Mouse (Mus musculus) midbrain, embryonic 11.5 days (tissue): ENCODE measurements at regions not wholly inside any gene's neighbourhood (a gene's known extent, or its start where the extent isn't known, plus 50 kb on each side); places are given as distances from the start of the nearest gene placed in this dataset.
"Not testable (repeated sequence)": the region's sequence is repeated elsewhere in the genome, so short reads cannot be mapped to it uniquely, and the experiment has no call there.

Experiments
- ATAC-seq: fragments of 200-750 bp; cut with Nextera tagmentation; 2 replicates; pipeline ENCODE4 v1.8.0; 2017; ENCODE audit warnings: moderate TSS enrichment, moderate library complexity; ENCODE audit not compliant: low FRiP score
- DNase-seq: peaks from one replicate; pipeline ENCODE4 v3.0.0; 2015; ENCODE audit warnings: low spot score; ENCODE audit errors: missing footprints
- H3K27ac ChIP-seq: fragments of 300-500 bp; sonication (generic); 2 replicates; pipeline ENCODE4 v1.5.1; 2014; ENCODE audit warnings: low read depth, low read length
- H3K27me3 ChIP-seq: fragments of 300-500 bp; sonication (generic); 2 replicates; pipeline ENCODE4 v1.6.1; 2014; ENCODE audit warnings: mild to moderate bottlenecking, low read length, moderate library complexity, mixed read lengths; ENCODE audit not compliant: control insufficient read depth, insufficient read depth
- H3K36me3 ChIP-seq: fragments of 300-500 bp; sonication (generic); 2 replicates; pipeline ENCODE4 v1.6.1; 2014; ENCODE audit warnings: mild to moderate bottlenecking, low read length, moderate library complexity, mixed read lengths; ENCODE audit not compliant: control insufficient read depth, insufficient read depth
- H3K4me1 ChIP-seq: fragments of 300-500 bp; sonication (generic); 2 replicates; pipeline ENCODE4 v1.6.1; 2014; ENCODE audit warnings: low read length; ENCODE audit not compliant: control insufficient read depth, insufficient read depth
- H3K4me2 ChIP-seq: fragments of 300-500 bp; sonication (generic); 2 replicates; pipeline ENCODE4 v1.6.1; 2014; ENCODE audit warnings: mild to moderate bottlenecking, moderate library complexity
- H3K4me3 ChIP-seq: fragments of 300-500 bp; sonication (generic); 2 replicates; pipeline ENCODE4 v1.5.1; 2014; ENCODE audit warnings: low read depth, low read length
- H3K9ac ChIP-seq: fragments of 300-500 bp; sonication (generic); 2 replicates; pipeline ENCODE4 v1.6.1; 2014; ENCODE audit warnings: low read length
- H3K9me3 ChIP-seq: fragments of 300-500 bp; sonication (generic); 2 replicates; pipeline ENCODE4 v1.6.1; 2016; ENCODE audit warnings: low read length; ENCODE audit not compliant: control insufficient read depth
- WGBS: fragments of 180-500 bp; shearing (Covaris S2); extraction: QIAGEN DNeasy Blood & Tissue Kit; methylation state at CpG from one replicate; pipeline ENCODE4 v1.1.7; 2014; 5-methylcytosine and 5-hydroxymethylcytosine counted together

- Histone ChIP-seq H3K27me3 (no peaks in the 10 kb centered on the region), H3K4me3 (no peak overlapping the region), H3K4me1 (no peaks in the 10 kb centered on the region), H3K9me3 (no peaks in the 10 kb centered on the region), H3K27ac (no peak overlapping the region), H3K4me2 (no peak overlapping the region), H3K36me3 (no peaks in the 10 kb centered on the region), H3K9ac (no peak overlapping the region)
- WGBS: 78% methylated on average over 1 of the region's 1 CpGs
- DNase-seq (no peak), ATAC-seq (no peak)
Measured at GRCm38 (mm10) chr3:39809586-39809985, 721.5 kb upstream of the Intu start.

GRCm38 (mm10) chr3:39814814-39815213, 716.3 kb upstream of the Intu start:
- no peak overlapping the region for H3K27ac ChIP-seq
- no peaks in the 10 kb centered on the region for H3K4me1 ChIP-seq
- no peak overlapping the region for H3K4me3 ChIP-seq
- ATAC-seq (peak; percentile 78; the same call in 1 of the 2 replicates), DNase-seq (peak; percentile 89)
- H3K27me3 ChIP-seq: no peaks in the 10 kb centered on the region
- no peaks in the 10 kb centered on the region for H3K36me3 ChIP-seq
- WGBS: 35% methylated on average over 6 of the region's 6 CpGs
- no peak overlapping the region for H3K4me2 ChIP-seq
- no peak overlapping the region for H3K9ac ChIP-seq
- no peaks in the 10 kb centered on the region for H3K9me3 ChIP-seq

- H3K9ac ChIP-seq: no peak overlapping the region
Measured at GRCm38 (mm10) chr3:39830488-39831056, 700.5 kb upstream of the Intu start.

GRCm38 (mm10) chr3:39838377-39839145, 692.5 kb upstream of the Intu start:
- Histone ChIP-seq H3K27me3 (no peaks in the 10 kb centered on the region), H3K4me1 (no peaks in the 10 kb centered on the region), H3K27ac (no peak overlapping the region), H3K9me3 (no peaks in the 10 kb centered on the region), H3K4me3 (no peak overlapping the region), H3K36me3 (no peaks in the 10 kb centered on the region), H3K4me2 (no peak overlapping the region), H3K9ac (no peak overlapping the region)
- ATAC-seq (no peak), DNase-seq (no peak)
- WGBS: 84% methylated on average over 6 of the region's 6 CpGs

More at GRCm38 (mm10) chr3:39830488-39831056, 700.5 kb upstream of the Intu start:
- Histone ChIP-seq H3K36me3 (no peaks in the 10 kb centered on the region), H3K4me3 (no peak overlapping the region), H3K4me1 (no peaks in the 10 kb centered on the region), H3K27ac (no peak overlapping the region), H3K9me3 (no peaks in the 10 kb centered on the region), H3K27me3 (no peaks in the 10 kb centered on the region), H3K4me2 (no peak overlapping the region)
- WGBS: 89% methylated on average over 8 of the region's 8 CpGs
- no peak for ATAC-seq
- no peak for DNase-seq

GRCm38 (mm10) chr3:39840946-39841345, 690.1 kb upstream of the Intu start:
- Histone ChIP-seq H3K4me1 (no peaks in the 10 kb centered on the region), H3K4me2 (no peak overlapping the region), H3K9me3 (no peaks in the 10 kb centered on the region), H3K4me3 (no peak overlapping the region), H3K36me3 (no peaks in the 10 kb centered on the region), H3K27me3 (no peaks in the 10 kb centered on the region), H3K9ac (no peak overlapping the region), H3K27ac (no peak overlapping the region)
- WGBS: 88% methylated on average over 5 of the region's 5 CpGs
- ATAC-seq (no peak), DNase-seq (no peak)

GRCm38 (mm10) chr3:39845123-39845522, 686.0 kb upstream of the Intu start:
- no peak overlapping the region for H3K9ac ChIP-seq
- H3K27me3 ChIP-seq: no peaks in the 10 kb centered on the region
- no peaks in the 10 kb centered on the region for H3K36me3 ChIP-seq
- WGBS: 90% methylated on average over 2 of the region's 2 CpGs
- H3K4me3 ChIP-seq: no peak overlapping the region
- H3K4me2 ChIP-seq: no peak overlapping the region
- H3K27ac ChIP-seq: no peak overlapping the region
- no peaks in the 10 kb centered on the region for H3K4me1 ChIP-seq
- no peaks in the 10 kb centered on the region for H3K9me3 ChIP-seq
- ATAC-seq: no peak
- no peak for DNase-seq

- no peak overlapping the region for H3K4me3 ChIP-seq
- no peak for ATAC-seq
- DNase-seq: no peak
- 91% methylated on average over 6 of the region's 6 CpGs for WGBS
- no peak overlapping the region for H3K9ac ChIP-seq
- H3K36me3 ChIP-seq: no peaks in the 10 kb centered on the region
- H3K9me3 ChIP-seq: no peaks in the 10 kb centered on the region
- H3K27ac ChIP-seq: no peak overlapping the region
- H3K27me3 ChIP-seq: no peaks in the 10 kb centered on the region
- H3K4me1 ChIP-seq: no peaks in the 10 kb centered on the region
- H3K4me2 ChIP-seq: no peak overlapping the region
Measured at GRCm38 (mm10) chr3:39848829-39849228, 682.3 kb upstream of the Intu start.

GRCm38 (mm10) chr3:39857214-39857839, 673.8 kb upstream of the Intu start:
- Histone ChIP-seq H3K27me3 (no peaks in the 10 kb centered on the region), H3K36me3 (no peaks in the 10 kb centered on the region), H3K4me1 (no peaks in the 10 kb centered on the region), H3K9me3 (no peaks in the 10 kb centered on the region), H3K4me3 (no peak overlapping the region), H3K4me2 (no peak overlapping the region), H3K9ac (no peak overlapping the region), H3K27ac (0 out of 2 replicates have a peak overlapping the region, but pooled peaks have one; percentile 47)
- ATAC-seq (peak; percentile 82), DNase-seq (peak; percentile 84)
- 50% methylated on average over 8 of the region's 9 CpGs for WGBS

- DNase-seq, H3K27me3 ChIP-seq, H3K9me3 ChIP-seq, H3K27ac ChIP-seq, H3K36me3 ChIP-seq, ATAC-seq, H3K4me3 ChIP-seq, H3K9ac ChIP-seq, H3K4me1 ChIP-seq, H3K4me2 ChIP-seq: not testable (repeated sequence)
- WGBS: 62% methylated on average over 1 of the region's 1 CpGs
Measured at GRCm38 (mm10) chr3:39876046-39876445, 655.0 kb upstream of the Intu start.
